Mouse (Mus musculus): ENCODE measurements around the gene Onecut1.

DNA sequence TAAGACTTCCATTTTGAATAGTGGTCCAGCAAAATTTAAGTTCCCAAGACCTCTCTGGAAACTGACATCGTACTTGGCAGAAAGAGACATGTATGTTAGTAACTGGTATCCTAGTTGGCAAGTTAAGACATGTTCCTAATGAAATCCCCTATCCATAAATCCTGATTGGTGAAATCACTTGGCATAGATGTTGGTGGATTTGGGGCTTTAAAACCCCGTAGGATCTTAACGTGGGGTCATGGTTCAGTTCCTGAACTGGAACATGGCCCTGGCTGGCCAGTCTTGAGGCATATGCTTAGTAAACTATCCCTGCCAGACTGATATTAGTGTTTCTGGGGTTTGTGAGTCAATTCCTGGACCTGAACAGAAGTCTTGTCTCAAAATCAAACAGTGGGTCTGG, 76.0 kb downstream of the Onecut1 start:
- TF ChIP-seq CTCF (IDR thresholded peaks at IDR 0.05; ENCODE audit: low read depth, low read length) (no peak), POLR2A (IDR thresholded peaks at IDR 0.05; ENCODE audit: extremely low read depth, insufficient read depth, low read length) (no peak)

All from liver, adult 2 months (tissue).